Mouse (Mus musculus) heart, embryonic 15.5 days (tissue): ENCODE data around the gene Rapgef2. TPM values are rescaled to one million over a fixed set of nuclear protein-coding genes. Genes with fewer than 3 reads are reported as not detected.

Experiments used
- ATAC-seq: fragments of 200-750 bp; cut with Nextera tagmentation; replicated peaks from 2 replicates; pipeline ENCODE4 v1.8.0; 2017; ENCODE audit warnings: low read depth, moderate TSS enrichment; ENCODE audit not compliant: insufficient number of reproducible peaks, insufficient read depth, low FRiP score
- H3K27ac ChIP-seq: fragments of 300-500 bp; sonication (generic); 2 replicates; pipeline ENCODE4 v1.5.1; 2015; ENCODE audit warnings: mild to moderate bottlenecking, inconsistent platforms
- H3K27me3 ChIP-seq: fragments of 300-500 bp; sonication (generic); 2 replicates; pipeline ENCODE4 v1.6.1; 2015; ENCODE audit warnings: inconsistent platforms
- H3K36me3 ChIP-seq: fragments of 300-500 bp; sonication (generic); 2 replicates; pipeline ENCODE4 v1.6.1; 2015; ENCODE audit warnings: mild to moderate bottlenecking, inconsistent platforms
- H3K4me1 ChIP-seq: fragments of 300-500 bp; sonication (generic); replicated peaks from 2 replicates; pipeline ENCODE4 v1.6.1; 2015; ENCODE audit warnings: inconsistent platforms
- H3K4me2 ChIP-seq: fragments of 300-500 bp; sonication (generic); 2 replicates; pipeline ENCODE4 v1.6.1; 2015; ENCODE audit warnings: inconsistent platforms, mild to moderate bottlenecking, moderate library complexity
- H3K4me3 ChIP-seq: fragments of 300-500 bp; sonication (generic); 2 replicates; pipeline ENCODE4 v1.5.1; 2015; ENCODE audit warnings: mild to moderate bottlenecking, inconsistent platforms
- H3K9ac ChIP-seq: fragments of 300-500 bp; sonication (generic); 2 replicates; pipeline ENCODE4 v1.6.1; 2015; ENCODE audit warnings: mild to moderate bottlenecking, inconsistent platforms
- H3K9me3 ChIP-seq: fragments of 300-500 bp; sonication (generic); replicated peaks from 2 replicates; pipeline ENCODE4 v1.6.1; 2016; ENCODE audit warnings: inconsistent platforms
- WGBS: fragments of 180-500 bp; shearing (Covaris S2); methylation state at CpG from one replicate; pipeline ENCODE4 v1.1.7; 2015; ENCODE audit warnings: mixed read lengths; 5-methylcytosine and 5-hydroxymethylcytosine counted together
- polyA plus RNA-seq: library from polyadenylated mRNA; unstranded; fragments of >200 nt; fragmentation: Nextera tagmentation; extraction: Ambion mirVana; gene quantifications from 2 replicates; pipeline ENCODE4 v1.2.1, GENCODE M21; 2015

Gene Rapgef2
- polyA plus RNA-seq, 1 experiment from 2014 or later: 5.7 TPM

DNA sequence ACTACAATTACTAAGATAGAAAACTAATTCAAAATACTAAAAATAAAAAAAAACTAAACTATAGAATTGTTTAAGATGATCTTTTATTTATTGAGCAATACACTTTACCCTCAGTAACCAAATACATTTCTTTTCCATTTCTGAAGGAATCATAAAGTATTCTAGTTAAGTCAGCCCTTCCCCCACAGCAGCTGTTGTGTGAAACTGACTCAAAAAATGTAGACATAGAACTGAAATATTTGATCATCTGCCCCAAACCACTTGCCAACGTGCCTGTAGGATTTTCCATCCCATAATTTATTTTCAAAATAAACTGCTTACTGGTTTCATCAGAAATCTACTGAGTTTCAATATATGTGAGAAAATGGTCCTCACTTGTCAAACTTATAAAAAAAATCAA, 36.4 kb downstream of the Rapgef2 start:
- Histone ChIP-seq H3K9me3 (no peaks in the 10 kb centered on the region), H3K27me3 (no peaks in the 10 kb centered on the region), H3K4me2 (no peak overlapping the region), H3K4me1 (peaks cover 43% of the 10 kb centered on the region), H3K36me3 (no peaks in the 10 kb centered on the region), H3K4me3 (no peak overlapping the region), H3K9ac (no peak overlapping the region), H3K27ac (no peak overlapping the region)
- WGBS: 74% methylated on average over 1 of the region's 1 CpGs
- no peak for ATAC-seq

DNA sequence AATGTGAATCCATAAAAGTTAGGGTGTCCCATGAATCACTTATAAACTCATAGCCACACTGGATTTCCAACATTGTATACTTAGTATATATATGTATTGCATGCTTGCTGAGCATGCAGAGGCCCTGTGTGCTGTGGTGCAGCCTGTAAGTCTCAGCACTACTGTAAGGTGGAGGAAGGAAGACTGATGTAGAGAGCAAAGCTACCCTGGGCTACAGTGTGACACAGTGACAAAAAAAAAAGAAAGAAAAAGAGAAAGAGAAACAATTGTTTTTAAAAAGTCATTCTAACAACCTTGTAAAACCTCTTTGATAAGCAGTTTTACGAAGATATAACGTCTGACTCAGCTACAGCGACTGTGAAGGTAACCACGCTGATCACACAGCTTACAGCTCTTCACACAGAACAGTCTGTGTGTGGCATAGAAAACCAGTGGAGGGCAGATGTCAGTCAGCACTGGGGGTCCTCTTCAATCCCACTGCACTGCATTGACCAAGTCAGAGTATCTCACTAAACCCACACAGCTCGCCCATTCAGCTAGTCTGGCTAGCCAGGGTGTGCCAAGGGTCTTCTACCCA, 37.6 kb downstream of the Rapgef2 start:
- H3K36me3 ChIP-seq: no peaks in the 10 kb centered on the region
- H3K27me3 ChIP-seq: no peaks in the 10 kb centered on the region
- no peak for ATAC-seq
- WGBS: 79% methylated on average over 5 of the region's 5 CpGs
- no peaks in the 10 kb centered on the region for H3K9me3 ChIP-seq
- H3K27ac ChIP-seq: no peak overlapping the region
- H3K4me3 ChIP-seq: no peak overlapping the region
- H3K4me2 ChIP-seq: no peak overlapping the region
- no peak overlapping the region for H3K9ac ChIP-seq
- H3K4me1 ChIP-seq: peaks cover 52% of the 10 kb centered on the region

DNA sequence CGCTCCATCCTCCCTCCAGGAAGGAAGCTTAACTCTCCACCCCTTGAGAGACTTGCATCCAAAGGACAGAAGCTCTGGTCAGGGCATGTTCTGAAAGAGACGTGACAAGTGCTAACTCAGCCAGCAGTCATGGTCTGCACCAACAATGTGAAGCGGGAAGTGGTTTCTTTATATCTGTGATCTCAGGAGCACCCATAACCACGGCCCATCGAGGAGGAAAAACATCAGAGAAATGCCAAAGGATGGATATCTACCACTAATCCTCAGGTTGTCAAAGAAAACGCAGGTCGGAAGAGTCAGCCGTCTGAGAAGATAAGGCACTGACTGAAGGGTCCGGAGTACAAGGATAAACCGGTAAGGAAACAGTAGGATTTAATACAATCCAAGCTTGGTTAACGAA, 38.1 kb downstream of the Rapgef2 start:
- Histone ChIP-seq H3K27me3 (no peaks in the 10 kb centered on the region), H3K4me2 (no peak overlapping the region), H3K36me3 (no peaks in the 10 kb centered on the region), H3K27ac (no peak overlapping the region), H3K4me1 (peaks cover 52% of the 10 kb centered on the region), H3K9ac (no peak overlapping the region), H3K9me3 (no peaks in the 10 kb centered on the region), H3K4me3 (no peak overlapping the region)
- ATAC-seq: 0 out of 2 replicates have a peak, but pooled peaks have one; percentile 9
- WGBS: 39% methylated on average over 11 of the region's 11 CpGs

DNA sequence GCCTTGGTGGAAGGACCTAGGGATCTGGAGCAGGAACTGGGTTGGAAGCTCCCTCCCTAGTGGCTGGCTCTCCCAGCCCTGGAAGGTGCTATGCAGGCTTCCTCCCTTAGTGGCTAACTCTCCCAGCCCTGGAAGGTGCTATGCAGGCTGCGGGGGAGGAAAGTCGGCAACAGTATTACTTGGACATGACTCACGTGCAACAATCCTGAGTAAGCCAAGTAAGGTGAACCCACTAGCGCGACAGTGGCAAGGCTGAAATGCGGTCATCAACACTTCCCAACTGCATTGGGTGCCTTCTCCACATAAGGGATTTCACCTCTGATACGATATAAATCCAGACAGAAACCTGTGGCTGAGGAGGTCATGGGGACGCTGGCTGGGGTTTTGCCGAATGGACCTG, 42.0 kb downstream of the Rapgef2 start:
- 69% methylated on average over 9 of the region's 9 CpGs for WGBS
- Histone ChIP-seq H3K9ac (no peak overlapping the region), H3K9me3 (no peaks in the 10 kb centered on the region), H3K4me2 (no peak overlapping the region), H3K4me1 (peaks cover 45% of the 10 kb centered on the region), H3K27me3 (no peaks in the 10 kb centered on the region), H3K4me3 (no peak overlapping the region), H3K36me3 (no peaks in the 10 kb centered on the region), H3K27ac (no peak overlapping the region)
- ATAC-seq: peak; percentile 34; the same call in 1 of the 2 replicates

DNA sequence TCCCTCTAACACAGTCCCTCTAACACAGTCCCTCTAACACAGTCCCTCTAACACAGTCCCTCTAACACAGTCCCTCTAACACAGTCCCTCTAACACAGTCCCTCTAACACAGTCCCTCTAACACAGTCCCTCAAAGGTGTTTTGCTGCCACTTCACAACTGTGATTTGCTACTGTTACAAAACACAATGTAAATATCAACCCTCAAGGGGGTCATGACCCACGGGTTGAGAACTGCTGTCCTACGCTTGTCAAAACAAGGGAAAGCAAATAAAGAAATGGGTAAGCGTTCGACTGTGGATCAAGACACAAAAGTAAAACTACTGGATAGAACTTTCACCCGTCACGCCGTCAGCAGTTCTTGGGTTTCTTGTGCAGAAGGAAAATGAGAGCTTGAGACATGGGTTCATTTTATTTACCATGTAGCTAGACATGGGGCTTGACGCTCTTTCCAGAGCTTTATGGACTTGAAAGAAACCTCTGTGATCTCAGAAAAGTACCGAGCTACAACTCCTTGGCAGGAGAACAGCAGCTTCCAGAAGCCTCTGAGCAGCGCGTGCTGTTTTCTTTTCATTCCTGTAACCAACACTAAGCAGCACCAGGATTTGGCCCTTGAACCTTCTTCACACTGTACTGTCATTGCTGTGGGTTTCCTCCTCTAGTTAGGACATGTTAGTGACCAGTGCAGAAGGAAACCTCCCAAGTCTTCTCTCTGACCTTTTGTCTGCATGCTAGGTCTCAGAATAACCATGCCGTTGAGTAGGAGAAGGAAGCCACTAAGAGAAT, 43.2 kb downstream of the Rapgef2 start:
- H3K9ac ChIP-seq: no peak overlapping the region
- ATAC-seq: no peak
- WGBS: 66% methylated on average over 12 of the region's 12 CpGs
- no peaks in the 10 kb centered on the region for H3K9me3 ChIP-seq
- H3K4me2 ChIP-seq: no peak overlapping the region
- H3K27me3 ChIP-seq: no peaks in the 10 kb centered on the region
- no peaks in the 10 kb centered on the region for H3K36me3 ChIP-seq
- H3K4me1 ChIP-seq: peaks cover 47% of the 10 kb centered on the region
- H3K4me3 ChIP-seq: no peak overlapping the region
- H3K27ac ChIP-seq: no peak overlapping the region

DNA sequence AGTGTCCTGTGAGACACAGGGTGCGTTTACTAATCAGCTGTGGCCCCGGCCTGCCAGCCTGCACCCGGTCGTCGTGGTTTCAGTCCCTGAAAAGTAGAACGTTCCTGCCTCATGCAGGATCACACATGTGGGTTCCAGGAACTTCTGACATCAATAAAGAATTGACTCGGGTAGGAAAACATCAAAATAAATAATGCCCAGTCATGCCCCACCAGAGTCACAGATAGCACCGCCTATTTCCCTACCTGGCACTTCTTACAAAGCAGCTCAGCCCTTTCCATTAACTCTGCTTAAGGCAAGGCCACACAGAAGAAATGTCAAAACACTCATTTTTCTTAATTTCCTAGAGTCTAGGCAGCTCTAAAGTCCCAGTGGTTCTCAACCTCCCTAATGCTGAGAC, 44.0 kb downstream of the Rapgef2 start:
- Histone ChIP-seq H3K27ac (no peak overlapping the region), H3K36me3 (no peaks in the 10 kb centered on the region), H3K4me3 (no peak overlapping the region), H3K9ac (no peak overlapping the region), H3K9me3 (no peaks in the 10 kb centered on the region), H3K27me3 (no peaks in the 10 kb centered on the region), H3K4me1 (peaks cover 47% of the 10 kb centered on the region), H3K4me2 (no peak overlapping the region)
- 63% methylated on average over 8 of the region's 8 CpGs for WGBS
- ATAC-seq: no peak

DNA sequence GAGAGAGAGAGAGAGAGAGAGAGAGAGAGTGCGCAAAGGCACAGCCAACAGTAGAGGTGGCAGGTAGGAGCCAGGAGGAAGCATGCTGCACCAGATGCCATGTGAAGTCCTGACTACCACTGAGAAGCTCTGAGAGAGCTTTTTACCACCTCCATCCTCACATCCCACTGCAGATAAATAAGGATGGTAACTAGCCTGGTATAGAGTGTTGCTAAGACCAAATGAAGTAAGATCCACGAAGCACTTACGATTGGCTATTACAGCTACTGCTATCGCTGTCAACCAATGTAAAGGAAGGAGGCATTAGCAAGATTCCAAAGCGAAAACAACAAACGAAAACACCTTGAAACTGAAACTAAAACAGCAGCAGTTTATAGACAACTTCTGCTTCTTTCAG, 47.3 kb downstream of the Rapgef2 start:
- 77% methylated on average over 6 of the region's 6 CpGs for WGBS
- Histone ChIP-seq H3K9ac (no peak overlapping the region), H3K4me3 (0 out of 2 replicates have a peak overlapping the region, but pooled peaks have one; percentile 5), H3K4me1 (peaks cover 37% of the 10 kb centered on the region), H3K36me3 (no peaks in the 10 kb centered on the region), H3K9me3 (no peaks in the 10 kb centered on the region), H3K4me2 (peak overlapping the region; percentile 10; the same call in 1 of the 2 replicates), H3K27me3 (no peaks in the 10 kb centered on the region), H3K27ac (peak overlapping the region; percentile 50; the same call in 1 of the 2 replicates)
- no peak for ATAC-seq

DNA sequence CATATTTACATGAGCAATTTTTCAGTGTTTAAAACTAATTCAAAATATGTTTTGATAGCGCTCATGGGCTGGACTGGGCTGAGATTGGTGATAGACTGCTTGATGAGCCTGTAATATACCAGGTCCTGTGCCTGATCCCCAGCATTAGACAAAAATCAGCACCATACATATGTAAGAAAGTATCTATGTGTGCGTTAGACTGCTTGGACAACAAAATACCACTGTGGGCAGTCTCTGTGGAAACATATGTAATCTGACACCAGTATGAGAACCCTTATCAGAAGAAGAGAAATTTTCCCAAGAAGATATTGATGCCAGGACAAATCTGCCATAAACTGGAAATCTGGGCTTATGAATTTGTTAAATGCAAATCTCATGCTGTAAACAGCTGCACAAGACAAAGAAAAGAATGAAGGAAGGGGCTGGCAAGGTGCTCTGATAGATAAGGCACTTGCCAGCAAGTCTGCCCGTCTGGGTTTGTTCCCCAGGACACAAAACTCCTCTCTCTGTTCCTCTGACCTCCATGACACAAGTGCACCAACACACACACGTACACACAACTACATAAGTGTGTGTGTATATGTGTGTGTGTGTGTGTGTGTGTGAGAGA, 47.8 kb downstream of the Rapgef2 start:
- H3K36me3 ChIP-seq: no peaks in the 10 kb centered on the region
- no peaks in the 10 kb centered on the region for H3K9me3 ChIP-seq
- no peak for ATAC-seq
- H3K27ac ChIP-seq: peak overlapping the region; percentile 50; the same call in 1 of the 2 replicates
- WGBS: 37% methylated on average over 4 of the region's 4 CpGs
- H3K4me2 ChIP-seq: peak overlapping the region; percentile 10; the same call in 1 of the 2 replicates
- H3K27me3 ChIP-seq: no peaks in the 10 kb centered on the region
- H3K9ac ChIP-seq: no peak overlapping the region
- H3K4me1 ChIP-seq: peaks cover 39% of the 10 kb centered on the region
- no peak overlapping the region for H3K4me3 ChIP-seq

DNA sequence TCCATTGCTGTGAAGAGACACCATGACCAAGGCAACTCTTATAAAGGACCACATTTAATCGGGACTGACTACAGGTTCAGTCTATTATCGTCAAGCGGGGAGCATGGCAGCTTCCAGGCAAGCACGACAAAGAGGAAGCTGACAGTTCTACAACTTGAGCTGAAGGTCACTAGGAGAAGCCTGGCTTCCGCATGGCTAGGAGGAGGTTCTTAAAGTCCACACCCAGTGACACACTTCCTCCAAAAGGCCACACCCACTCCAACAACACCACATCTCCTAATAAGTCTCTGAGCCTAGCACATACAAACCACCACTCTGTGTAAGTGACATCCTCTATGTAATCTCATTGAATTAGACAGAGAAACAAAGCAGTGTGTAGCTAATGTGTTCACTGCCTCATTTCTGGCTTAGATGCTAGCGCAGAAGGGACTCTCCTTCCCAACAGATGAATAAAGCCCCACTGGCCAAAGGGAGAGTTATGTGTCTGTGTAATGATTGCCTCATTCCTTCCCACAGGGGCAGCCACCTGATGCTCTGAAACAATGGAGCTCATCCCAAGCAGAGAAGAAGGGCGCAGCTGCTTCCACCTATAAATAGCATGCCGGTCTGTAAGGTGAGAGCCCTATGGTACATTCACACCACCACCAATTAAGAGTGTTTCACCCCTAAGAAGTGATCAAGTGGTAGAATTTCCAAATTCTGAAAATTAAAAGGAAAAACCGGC, 48.5 kb downstream of the Rapgef2 start:
- Histone ChIP-seq H3K4me3 (no peak overlapping the region), H3K4me1 (peaks cover 36% of the 10 kb centered on the region), H3K36me3 (no peaks in the 10 kb centered on the region), H3K27ac (peak overlapping the region; percentile 50), H3K9ac (no peak overlapping the region), H3K27me3 (no peaks in the 10 kb centered on the region), H3K4me2 (no peak overlapping the region), H3K9me3 (no peaks in the 10 kb centered on the region)
- ATAC-seq: no peak
- 73% methylated on average over 9 of the region's 9 CpGs for WGBS

DNA sequence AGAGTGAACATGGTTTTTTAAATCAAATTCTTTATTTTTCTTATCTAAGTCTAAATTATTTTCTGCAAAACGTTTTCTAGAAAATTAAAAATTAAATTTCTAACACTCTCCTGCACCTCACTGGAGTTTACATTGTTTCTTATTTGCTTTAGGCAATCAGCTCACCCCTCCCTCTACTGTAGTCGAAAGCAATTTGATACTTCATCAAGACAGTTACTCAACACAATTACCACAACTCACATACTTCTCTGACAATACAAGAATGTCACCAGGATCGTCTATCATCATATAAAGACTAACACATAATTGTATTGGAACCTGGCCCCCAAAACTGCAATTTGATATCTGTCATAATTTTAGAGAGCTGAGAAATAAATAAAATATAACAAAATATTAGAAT, 51.8 kb downstream of the Rapgef2 start:
- Histone ChIP-seq H3K9me3 (no peaks in the 10 kb centered on the region), H3K27me3 (no peaks in the 10 kb centered on the region), H3K36me3 (no peaks in the 10 kb centered on the region), H3K4me2 (no peak overlapping the region), H3K9ac (no peak overlapping the region), H3K27ac (peak overlapping the region; percentile 51; the same call in 1 of the 2 replicates), H3K4me3 (no peak overlapping the region), H3K4me1 (peaks cover 43% of the 10 kb centered on the region)
- 57% methylated on average over 3 of the region's 3 CpGs for WGBS
- ATAC-seq: no peak
